Mouse (Mus musculus): ENCODE results near the gene Pcnx3.

Gene Pcnx3

GRCm38 (mm10) chr19:5688200-5689087, at the start of gene Pcnx3, which contains the start of gene Map3k11:
Gene Pcnx3 (minus strand): TSS chr19:5688908.
Gene Map3k11 (plus strand): TSS chr19:5688742.
- peak; percentile 94 for DNase-seq (ENCODE audit: extremely low spot score, low spot score)

GRCm38 (mm10) chr19:5734325-5734724, 45.6 kb upstream of the Pcnx3 start:
- DNase-seq (ENCODE audit: extremely low spot score, low spot score) = no peak

- DNase-seq (ENCODE audit: extremely low spot score, low spot score) = peak; percentile 97
Measured at GRCm38 (mm10) chr19:5731264-5731978, 42.7 kb upstream of the Pcnx3 start.

GRCm38 (mm10) chr19:5730314-5731186, 41.8 kb upstream of the Pcnx3 start:
- DNase-seq (ENCODE audit: extremely low spot score, low spot score) = no peak

GRCm38 (mm10) chr19:5729444-5729815, 40.7 kb upstream of the Pcnx3 start, which contains the start of gene Fam89b:
Gene Fam89b (minus strand): TSS chr19:5729653.
- peak; percentile 85 for DNase-seq (ENCODE audit: extremely low spot score, low spot score)

GRCm38 (mm10) chr19:5728631-5729443, 40.1 kb upstream of the Pcnx3 start:
- DNase-seq (ENCODE audit: extremely low spot score, low spot score) = no peak

- DNase-seq (ENCODE audit: extremely low spot score, low spot score) = peak; percentile 90
Measured at GRCm38 (mm10) chr19:5727701-5728100, 39.0 kb upstream of the Pcnx3 start.

GRCm38 (mm10) chr19:5726961-5727578, 38.4 kb upstream of the Pcnx3 start:
- DNase-seq (ENCODE audit: extremely low spot score, low spot score) = no peak

- no peak for DNase-seq (ENCODE audit: extremely low spot score, low spot score)
Measured at GRCm38 (mm10) chr19:5725767-5726515, 37.2 kb upstream of the Pcnx3 start, which contains the start of gene Ehbp1l1. Gene Ehbp1l1 (minus strand): TSS chr19:5726317.

- no peak for DNase-seq (ENCODE audit: extremely low spot score, low spot score)
Measured at GRCm38 (mm10) chr19:5725029-5725707, 36.5 kb upstream of the Pcnx3 start.

- DNase-seq (ENCODE audit: extremely low spot score, low spot score) = no peak
Measured at GRCm38 (mm10) chr19:5724549-5724941, 35.8 kb upstream of the Pcnx3 start.

- no peak for DNase-seq (ENCODE audit: extremely low spot score, low spot score)
Measured at GRCm38 (mm10) chr19:5723934-5724548, 35.3 kb upstream of the Pcnx3 start.

- DNase-seq (ENCODE audit: extremely low spot score, low spot score) = no peak
Measured at GRCm38 (mm10) chr19:5722848-5723425, 34.2 kb upstream of the Pcnx3 start.

- no peak for DNase-seq (ENCODE audit: extremely low spot score, low spot score)
Measured at GRCm38 (mm10) chr19:5721233-5721632, 32.5 kb upstream of the Pcnx3 start.

- DNase-seq (ENCODE audit: extremely low spot score, low spot score) = no peak
Measured at GRCm38 (mm10) chr19:5716955-5717354, 28.2 kb upstream of the Pcnx3 start.

GRCm38 (mm10) chr19:5715793-5716688, 27.3 kb upstream of the Pcnx3 start:
- DNase-seq (ENCODE audit: extremely low spot score, low spot score) = peak; percentile 43

- no peak for DNase-seq (ENCODE audit: extremely low spot score, low spot score)
Measured at GRCm38 (mm10) chr19:5713730-5714129, 25.0 kb upstream of the Pcnx3 start.
